Comparison of ENCODE assay signal across 22 mouse cellular contexts in the genomic region with DNA sequence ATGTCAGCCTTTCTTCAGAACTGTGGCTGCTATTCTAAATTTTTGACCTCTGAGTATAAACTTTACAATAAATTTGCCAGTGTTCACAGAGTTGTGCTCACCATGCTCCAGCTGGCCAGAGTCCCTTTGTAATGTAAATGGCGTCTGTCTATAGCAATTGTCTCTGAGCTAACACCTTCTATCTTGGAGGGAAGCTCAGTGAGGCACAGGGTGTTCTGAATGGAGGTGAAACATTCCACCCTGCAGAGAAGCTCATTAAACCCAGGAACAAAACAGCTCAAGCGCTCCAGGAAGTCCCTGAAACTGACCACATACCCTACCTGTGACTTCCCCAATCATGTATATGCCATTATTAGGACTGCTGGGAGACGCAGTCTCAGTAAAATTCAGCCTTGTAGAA.
DNase-seq lines count a peak whose midpoint lies in the region.
"Had no signal": no experiment of that assay in that cellular context is flagged by ENCODE, and none has a peak within 500 bp of the region (broad histone marks: within the 10 kb centered on the region; RNA-seq: fewer than 3 reads in every experiment).

No protein-coding gene starts in this region.

- 58% methylated on average over 3 of the region's 3 CpGs for WGBS in heart, embryonic 10.5 days

- peaks cover 4% of the 10 kb centered on the region; the same call in 1 of the 2 replicates for H3K9me3 ChIP-seq in heart, embryonic 10.5 days
- H3K9me3 ChIP-seq: embryonic facial prominence, embryonic 15.5 days had no signal

- H3K27ac ChIP-seq in heart, embryonic 10.5 days: no peak overlapping the region
- H3K27ac ChIP-seq: embryonic facial prominence, embryonic 13.5 days; embryonic facial prominence, embryonic 15.5 days; forebrain, embryonic 10.5 days; forebrain, embryonic 12.5 days had no signal

- no peaks in the 10 kb centered on the region for H3K36me3 ChIP-seq in heart, embryonic 10.5 days
- H3K36me3 ChIP-seq: embryonic facial prominence, embryonic 13.5 days; embryonic facial prominence, embryonic 15.5 days; forebrain, embryonic 10.5 days; forebrain, embryonic 12.5 days; G1E had no signal

- H3K4me3 ChIP-seq in heart, embryonic 10.5 days: no peak overlapping the region
- H3K4me3 ChIP-seq: embryonic facial prominence, embryonic 13.5 days; embryonic facial prominence, embryonic 15.5 days; erythroblast, embryonic 14.5 days; forebrain, embryonic 10.5 days; forebrain, embryonic 12.5 days had no signal

- peak; percentile 34 for DNase-seq in heart, adult 11 months
- no peak for DNase-seq in heart, embryonic 10.5 days (ENCODE audit: low spot score)
- DNase-seq in ES-CJ7 (ENCODE audit: low read depth, low spot score): peak; percentile 83
- DNase-seq in R1 (ENCODE audit: low read depth, low spot score): peak; percentile 93
- no peak for DNase-seq in adrenal gland, postnatal 4 days (ENCODE audit: low spot score in 2 of 2)
- DNase-seq in spleen, postnatal 4 days (ENCODE audit: low spot score in 2 of 2): no peak
- DNase-seq: adrenal gland, adult 8-10 months; adrenal gland, postnatal 14 days; adrenal gland, postnatal 36 days; B cell, adult 2 months; cerebellum, adult 11 months; cerebellum, adult 18-20 months; cerebellum, adult 8-10 months; cerebellum, postnatal 10 days; cerebellum, postnatal 25 days had no signal

- H3K4me1 ChIP-seq in heart, embryonic 10.5 days: no peaks in the 10 kb centered on the region
- H3K4me1 ChIP-seq: embryonic facial prominence, embryonic 13.5 days; embryonic facial prominence, embryonic 15.5 days had no signal

- H3K27me3 ChIP-seq in heart, embryonic 10.5 days (ENCODE audit: insufficient read depth, poor library complexity, severe bottlenecking): no peaks in the 10 kb centered on the region
- H3K27me3 ChIP-seq: embryonic facial prominence, embryonic 13.5 days; embryonic facial prominence, embryonic 15.5 days; forebrain, embryonic 12.5 days; Patski had no signal

Comparison
In these comparisons a context has a peak if more than half of its experiments do, and no peak if none do; other contexts are left out.
1. DNase-seq: peak in heart, adult 11 months (single experiment), ES-CJ7 (single experiment) and R1 (single experiment); none in heart, embryonic 10.5 days (single experiment), adrenal gland, postnatal 4 days (0 of 2) and spleen, postnatal 4 days (0 of 2).